Mouse (Mus musculus): ENCODE measurements around the gene Baz2a. TPM values are rescaled to one million over a fixed set of nuclear protein-coding genes. Genes with fewer than 3 reads are reported as not detected.
"Not testable (repeated sequence)": the region's sequence is repeated elsewhere in the genome, so short reads cannot be mapped to it uniquely, and the experiment has no call there.

The Baz2a gene
- polyA plus RNA-seq, 1 experiment from 2014 or later = 10.5 TPM

DNA sequence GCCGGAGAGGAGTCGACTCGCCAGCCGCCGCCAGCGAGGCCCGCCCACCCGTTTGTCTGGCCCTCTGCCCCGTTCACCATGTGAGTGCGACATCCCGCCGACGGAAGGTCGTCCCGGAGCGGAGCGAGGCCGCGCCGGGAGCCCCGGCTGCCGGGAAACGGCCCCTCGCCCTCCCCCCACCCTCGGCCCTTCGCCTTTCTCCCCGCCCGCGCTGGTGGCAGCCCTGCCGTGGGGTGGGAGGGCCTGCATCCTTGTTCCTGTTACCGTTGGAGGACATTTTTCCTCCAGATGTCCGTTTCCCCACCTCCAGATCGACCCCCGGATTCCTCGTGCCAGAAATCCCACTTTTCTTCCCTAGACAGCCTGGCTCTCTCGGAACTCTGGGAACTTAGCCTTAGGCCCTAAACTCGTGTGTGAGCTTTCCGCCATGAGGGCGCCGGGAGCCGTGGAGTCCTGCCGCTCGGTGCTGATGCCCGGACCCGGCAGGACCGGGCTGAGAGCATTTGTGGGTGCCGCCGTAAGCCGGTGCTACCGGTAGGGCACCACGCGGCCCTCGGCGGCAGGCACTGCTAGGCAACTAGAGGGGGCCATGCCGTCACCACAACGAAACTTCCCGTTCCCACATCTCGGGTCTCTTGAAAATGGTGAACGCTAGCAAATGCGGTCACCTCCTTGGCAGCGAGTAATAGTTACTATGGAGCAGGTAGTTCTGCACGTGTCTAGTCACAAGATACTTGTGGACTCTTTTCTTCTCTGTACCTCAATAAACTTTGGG, 32.0 kb upstream of the Baz2a start:
- H3K4me1 ChIP-seq = peaks cover 22% of the 10 kb centered on the region
- H3K27me3 ChIP-seq = no peaks in the 10 kb centered on the region
- peak overlapping the region; percentile 98 for H3K4me3 ChIP-seq
- peaks cover 22% of the 10 kb centered on the region for H3K36me3 ChIP-seq
- H3K9me3 ChIP-seq = no peaks in the 10 kb centered on the region
- ATAC-seq (ENCODE audit: low FRiP score, low read depth) = peak; percentile 30
- H3K4me2 ChIP-seq (replicated peaks) = peak overlapping the region; percentile 84
- under 1% methylated on average over 62 of the region's 62 CpGs for WGBS
- peak overlapping the region; percentile 99 for H3K27ac ChIP-seq
- peak overlapping the region; percentile 98 for H3K9ac ChIP-seq

DNA sequence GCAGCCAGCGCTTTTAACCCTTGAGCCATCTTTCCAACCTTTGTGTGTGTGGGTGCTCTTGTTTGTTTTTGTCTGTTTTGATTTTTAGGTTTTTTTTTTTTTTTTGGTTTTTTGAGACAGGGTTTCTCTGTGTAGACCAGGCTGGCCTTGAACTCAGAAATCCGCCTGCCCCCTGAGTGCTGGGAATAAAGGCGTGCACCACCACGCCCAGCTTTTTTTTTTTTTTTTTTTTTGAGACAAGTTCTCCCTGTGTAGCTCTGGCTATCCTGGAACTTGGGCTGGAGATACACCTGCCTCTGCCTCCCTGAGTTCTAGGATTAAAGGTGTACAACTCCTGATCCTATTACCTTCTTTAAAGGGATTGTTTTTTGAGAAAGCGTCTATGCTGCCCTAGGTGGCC, 30.3 kb upstream of the Baz2a start:
- WGBS = 90% methylated on average over 5 of the region's 5 CpGs

DNA sequence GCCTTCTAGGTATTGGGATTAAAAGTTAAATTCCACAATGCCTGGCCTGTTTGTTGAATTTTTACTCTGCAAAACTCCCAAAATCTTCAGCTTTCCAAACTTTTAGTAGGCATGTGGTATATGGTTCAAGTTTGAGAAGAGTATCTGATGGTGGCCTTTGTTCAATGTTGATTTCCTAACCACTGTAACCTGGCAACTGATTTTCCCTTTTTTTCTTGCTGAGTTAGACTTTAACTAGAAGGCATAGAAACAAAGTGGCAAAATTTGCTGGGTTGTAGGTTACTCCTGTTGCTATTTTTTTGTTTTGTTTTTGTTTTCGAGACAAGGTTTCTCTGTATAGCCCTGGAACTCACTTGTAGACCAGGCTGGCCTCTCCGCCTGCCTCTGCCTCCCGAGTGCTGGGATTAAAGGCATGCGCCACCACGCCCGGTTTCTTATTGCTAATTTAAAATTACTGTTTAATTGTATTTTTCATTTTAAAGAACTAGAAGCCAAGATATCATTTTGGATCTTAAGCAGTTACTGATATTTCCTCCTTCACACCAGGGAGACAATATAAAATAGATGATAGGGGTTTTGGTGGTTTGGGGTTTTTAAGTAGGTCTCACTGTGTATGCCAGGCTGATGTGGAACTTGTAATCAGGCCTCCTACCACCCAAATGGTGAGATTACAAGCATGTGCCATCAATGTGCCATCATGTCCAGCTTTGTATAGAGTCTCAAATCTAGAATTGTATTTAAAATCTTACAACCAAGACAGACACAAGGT, 29.0 kb upstream of the Baz2a start:
- no peak overlapping the region for H3K4me3 ChIP-seq
- no peak for ATAC-seq (ENCODE audit: low FRiP score, low read depth)
- H3K27ac ChIP-seq = no peak overlapping the region
- peaks cover 22% of the 10 kb centered on the region for H3K4me1 ChIP-seq
- H3K9ac ChIP-seq = no peak overlapping the region
- no peaks in the 10 kb centered on the region for H3K27me3 ChIP-seq
- peaks cover 27% of the 10 kb centered on the region for H3K36me3 ChIP-seq
- WGBS = 94% methylated on average over 6 of the region's 6 CpGs
- no peaks in the 10 kb centered on the region for H3K9me3 ChIP-seq
- H3K4me2 ChIP-seq (replicated peaks) = no peak overlapping the region

More for the DNA sequence above, 30.3 kb upstream of the Baz2a start:
- ATAC-seq (ENCODE audit: low FRiP score, low read depth) = no peak
- H3K9me3 ChIP-seq = no peaks in the 10 kb centered on the region
- H3K27me3 ChIP-seq = no peaks in the 10 kb centered on the region
- H3K36me3 ChIP-seq = peaks cover 22% of the 10 kb centered on the region
- peak overlapping the region; percentile 98 for H3K4me3 ChIP-seq
- peak overlapping the region; percentile 98 for H3K9ac ChIP-seq
- H3K4me2 ChIP-seq (replicated peaks) = peak overlapping the region; percentile 84
- H3K27ac ChIP-seq = no peak overlapping the region
- peaks cover 22% of the 10 kb centered on the region for H3K4me1 ChIP-seq

DNA sequence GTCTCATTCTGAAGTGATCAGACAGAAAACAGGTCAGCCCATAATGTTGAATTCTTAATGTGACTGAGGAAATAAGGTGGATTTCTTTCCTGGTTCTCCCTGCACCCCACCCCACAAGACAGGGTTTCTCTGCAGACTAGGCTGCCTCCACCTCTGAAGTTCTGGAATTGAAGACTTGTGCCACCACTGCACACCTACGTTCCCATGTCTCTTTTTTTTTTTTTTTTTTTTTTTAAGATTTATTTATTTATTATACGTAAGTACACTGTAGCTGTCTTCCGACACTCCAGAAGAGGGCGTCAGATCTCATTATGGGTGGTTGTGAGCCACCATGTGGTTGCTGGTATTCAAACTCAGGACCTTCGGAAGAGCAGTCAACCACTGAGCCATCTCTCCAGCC, 25.3 kb upstream of the Baz2a start:
- ATAC-seq (ENCODE audit: low FRiP score, low read depth) = no peak
- Histone ChIP-seq H3K9ac (no peak overlapping the region), H3K4me3 (no peak overlapping the region), H3K4me1 (0 out of 2 replicates have a peak, but pooled peaks cover 5% of the 10 kb centered on the region), H3K27ac (no peak overlapping the region), H3K27me3 (no peaks in the 10 kb centered on the region), H3K4me2 (replicated peaks) (no peak overlapping the region), H3K36me3 (peaks cover 52% of the 10 kb centered on the region), H3K9me3 (peaks cover 3% of the 10 kb centered on the region; the same call in 1 of the 2 replicates)
- WGBS = 85% methylated on average over 5 of the region's 5 CpGs

DNA sequence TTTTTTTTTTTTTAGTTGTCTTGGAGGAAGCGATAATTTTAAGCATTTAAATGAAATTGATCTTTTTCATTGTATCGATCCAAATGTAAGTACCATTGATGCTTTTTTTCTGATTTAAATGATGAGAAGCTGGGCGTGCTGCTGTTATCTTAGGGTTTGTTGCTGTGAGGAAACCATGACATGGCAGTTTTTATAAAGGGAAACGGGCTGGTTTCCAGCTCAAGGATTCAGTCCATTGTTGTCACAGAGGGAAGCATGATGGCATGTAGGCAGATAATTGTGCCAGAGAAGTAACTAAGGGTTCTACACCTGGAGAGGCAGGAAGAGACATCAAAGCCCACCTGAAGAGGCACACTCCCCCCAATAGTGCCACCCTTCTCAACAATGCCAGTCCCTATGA, 22.2 kb upstream of the Baz2a start:
- H3K9ac ChIP-seq = no peak overlapping the region
- no peaks in the 10 kb centered on the region for H3K27me3 ChIP-seq
- WGBS = 96% methylated on average over 4 of the region's 4 CpGs
- H3K4me2 ChIP-seq (replicated peaks) = no peak overlapping the region
- no peak for ATAC-seq (ENCODE audit: low FRiP score, low read depth)
- H3K4me3 ChIP-seq = no peak overlapping the region
- H3K9me3 ChIP-seq = peaks cover 3% of the 10 kb centered on the region; the same call in 1 of the 2 replicates
- H3K27ac ChIP-seq = no peak overlapping the region
- no peaks in the 10 kb centered on the region for H3K4me1 ChIP-seq
- peaks cover 61% of the 10 kb centered on the region for H3K36me3 ChIP-seq

DNA sequence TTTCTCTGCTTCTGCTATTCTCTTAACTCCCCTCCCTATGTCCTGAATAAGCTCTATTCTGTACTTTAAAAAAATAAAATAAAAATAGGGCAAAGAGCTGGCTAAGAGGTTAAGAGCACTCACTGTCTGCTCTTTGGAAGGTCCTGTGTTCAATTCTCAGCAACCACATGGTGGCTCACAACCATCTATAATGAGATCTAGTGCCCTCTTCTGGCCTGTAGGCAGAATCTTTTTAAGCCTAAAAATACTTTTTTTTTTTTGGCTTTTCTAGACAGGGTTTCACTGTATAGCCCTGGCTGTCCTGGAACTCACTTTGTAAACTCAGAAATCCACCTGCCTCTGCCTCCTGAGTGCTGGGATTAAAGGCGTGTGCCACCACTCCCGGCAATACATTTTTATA, 20.9 kb upstream of the Baz2a start:
- H3K27ac ChIP-seq; H3K9ac ChIP-seq; H3K4me1 ChIP-seq; H3K4me3 ChIP-seq; H3K4me2 ChIP-seq (replicated peaks); ATAC-seq (ENCODE audit: low FRiP score, low read depth); H3K9me3 ChIP-seq; H3K27me3 ChIP-seq: not testable (repeated sequence)
- 94% methylated on average over 2 of the region's 2 CpGs for WGBS
- H3K36me3 ChIP-seq = peaks cover 66% of the 10 kb centered on the region

DNA sequence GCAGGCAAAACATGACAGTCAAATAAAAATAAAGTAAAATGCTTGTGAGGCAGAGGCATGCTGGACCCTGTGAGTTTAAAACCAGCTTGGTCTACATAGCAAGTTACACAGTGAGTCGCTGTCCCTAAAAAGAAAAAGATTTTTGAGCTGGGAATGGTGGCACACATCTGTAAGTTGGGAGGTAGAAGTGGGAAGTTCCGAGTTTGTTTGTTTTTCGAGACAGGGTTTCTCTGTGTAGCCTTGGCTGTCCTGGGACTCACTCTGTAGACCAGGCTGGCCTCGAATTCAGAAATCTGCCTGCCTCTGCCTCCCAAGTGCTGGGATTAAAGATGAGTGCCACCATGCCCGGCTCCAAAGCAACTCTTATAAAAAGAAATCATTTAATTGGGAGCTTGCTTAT, 13.1 kb upstream of the Baz2a start:
- not testable (repeated sequence) for H3K9me3 ChIP-seq; H3K4me3 ChIP-seq; H3K9ac ChIP-seq; H3K4me2 ChIP-seq (replicated peaks); H3K4me1 ChIP-seq; H3K27ac ChIP-seq; H3K27me3 ChIP-seq; ATAC-seq (ENCODE audit: low FRiP score, low read depth)
- 87% methylated on average over 5 of the region's 5 CpGs for WGBS
- H3K36me3 ChIP-seq = peaks cover 32% of the 10 kb centered on the region

DNA sequence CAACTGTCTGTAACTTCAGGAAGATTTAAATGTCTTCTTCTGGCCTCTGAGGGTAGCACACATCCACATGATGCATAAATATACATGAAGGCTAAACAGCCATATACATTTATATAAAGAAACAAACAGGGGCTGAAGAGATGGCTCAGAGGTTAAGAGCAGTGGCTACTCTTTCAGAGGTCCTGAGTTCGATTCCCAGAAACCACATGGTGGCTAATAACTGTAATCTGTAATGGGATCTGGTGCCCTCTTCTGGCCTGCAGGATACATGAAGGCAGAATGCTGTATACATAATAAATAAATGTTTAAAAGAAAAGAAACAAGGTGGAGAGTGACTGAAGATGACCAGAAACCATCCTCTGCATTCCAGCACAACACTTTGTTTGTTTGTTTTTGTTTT, 10.9 kb upstream of the Baz2a start:
- H3K4me1 ChIP-seq = peaks cover 20% of the 10 kb centered on the region
- H3K36me3 ChIP-seq = peaks cover 31% of the 10 kb centered on the region
- H3K9me3 ChIP-seq = no peaks in the 10 kb centered on the region
- H3K27me3 ChIP-seq = no peaks in the 10 kb centered on the region
- no peak overlapping the region for H3K27ac ChIP-seq
- H3K4me2 ChIP-seq (replicated peaks) = no peak overlapping the region
- WGBS = 81% methylated on average over 1 of the region's 1 CpGs
- H3K9ac ChIP-seq = no peak overlapping the region
- no peak for ATAC-seq (ENCODE audit: low FRiP score, low read depth)
- no peak overlapping the region for H3K4me3 ChIP-seq

DNA sequence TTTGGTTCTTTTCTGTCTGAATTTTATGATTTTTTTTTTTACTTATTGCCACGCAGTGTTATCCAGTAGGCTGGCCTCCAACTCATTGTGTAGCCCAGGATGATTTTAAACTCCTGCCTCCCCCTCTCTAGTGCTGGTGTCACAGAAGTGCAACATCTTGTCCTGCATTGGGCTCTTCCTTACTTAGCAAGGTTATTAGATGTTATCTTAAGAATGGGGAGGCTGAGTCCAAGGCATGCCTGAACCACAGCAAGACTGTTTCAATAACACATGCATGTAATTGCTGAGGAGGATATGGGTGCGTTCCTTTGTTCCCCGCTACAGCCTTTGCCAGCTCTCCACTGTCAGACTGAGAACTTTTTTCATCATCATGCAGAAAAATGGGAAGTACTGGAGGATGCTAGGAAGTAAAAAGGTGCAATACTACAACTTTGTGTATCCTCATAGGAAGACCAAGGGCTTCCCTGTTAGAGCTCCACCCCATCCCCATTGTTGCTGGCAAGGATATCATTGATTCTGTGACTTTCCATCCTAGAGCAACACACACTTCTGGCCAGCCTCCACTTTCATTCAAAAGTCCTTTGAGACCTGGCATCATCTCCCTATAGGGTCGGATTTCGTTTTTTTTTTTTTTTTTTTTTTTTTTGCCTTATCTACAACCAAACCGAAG, 9.4 kb upstream of the Baz2a start:
- Histone ChIP-seq H3K9me3 (no peaks in the 10 kb centered on the region), H3K4me2 (replicated peaks) (peak overlapping the region; percentile 74), H3K4me1 (peaks cover 20% of the 10 kb centered on the region), H3K27me3 (no peaks in the 10 kb centered on the region), H3K27ac (no peak overlapping the region), H3K4me3 (peak overlapping the region; percentile 99), H3K36me3 (peaks cover 40% of the 10 kb centered on the region), H3K9ac (peak overlapping the region; percentile 76)
- 66% methylated on average over 6 of the region's 6 CpGs for WGBS
- ATAC-seq (ENCODE audit: low FRiP score, low read depth) = no peak

DNA sequence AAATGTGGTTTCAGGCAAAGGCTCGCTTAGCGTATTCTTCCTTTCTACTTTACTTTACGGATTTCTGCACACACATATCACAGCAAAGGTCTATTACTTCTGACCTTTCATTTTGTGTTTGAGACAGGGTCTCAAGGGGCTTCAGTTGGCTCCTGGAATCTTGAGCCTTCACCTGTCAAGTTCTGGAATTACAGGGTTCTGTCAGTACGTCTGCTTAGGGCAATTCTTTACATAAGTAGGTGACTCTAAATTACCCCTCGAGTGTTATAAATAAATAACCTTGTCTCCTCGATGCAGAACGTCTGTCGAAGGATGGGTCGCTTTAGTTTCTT, 8.9 kb upstream of the Baz2a start:
- Histone ChIP-seq H3K4me2 (replicated peaks) (peak overlapping the region; percentile 74), H3K36me3 (peaks cover 40% of the 10 kb centered on the region), H3K9ac (peak overlapping the region; percentile 76), H3K4me3 (peak overlapping the region; percentile 99), H3K27ac (peak overlapping the region; percentile 48; the same call in 1 of the 2 replicates), H3K9me3 (no peaks in the 10 kb centered on the region), H3K27me3 (no peaks in the 10 kb centered on the region), H3K4me1 (peaks cover 20% of the 10 kb centered on the region)
- 18% methylated on average over 9 of the region's 9 CpGs for WGBS
- no peak for ATAC-seq (ENCODE audit: low FRiP score, low read depth)

DNA sequence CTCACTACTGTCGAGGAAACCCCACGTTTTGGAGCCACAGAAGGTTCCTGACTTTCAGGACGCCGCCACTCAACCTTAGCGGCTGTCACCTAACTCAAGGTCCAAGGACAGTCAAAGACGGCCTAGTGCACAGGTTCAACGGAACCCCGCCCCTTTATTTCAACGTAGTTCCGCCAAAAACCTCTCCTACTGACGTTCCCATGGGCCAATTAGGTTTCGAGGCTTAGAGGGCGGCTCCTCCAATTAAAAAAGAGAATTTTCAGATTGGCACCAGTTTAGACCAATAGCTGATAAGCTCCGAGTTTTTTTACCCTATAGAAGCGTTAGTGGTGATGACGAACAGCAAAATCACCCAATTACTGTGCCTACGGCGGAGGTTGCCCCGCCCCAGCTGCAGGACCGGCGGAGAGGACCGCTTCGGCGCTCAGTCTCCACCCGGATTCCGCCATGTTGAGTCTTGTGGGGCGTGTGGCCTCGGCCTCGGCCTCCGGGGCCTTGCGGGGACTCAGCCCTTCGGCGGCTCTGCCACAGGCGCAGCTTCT, 8.4 kb upstream of the Baz2a start, which contains the start of gene Atp5b:
Gene Atp5b, plus strand, starts transcription at position 394 of the 542 bp plus-strand sequence.
- WGBS = under 1% methylated on average over 34 of the region's 34 CpGs
- Histone ChIP-seq H3K27me3 (no peaks in the 10 kb centered on the region), H3K4me2 (replicated peaks) (peak within 1 kb of the TSS; percentile 92), H3K9ac (peak within 1 kb of the TSS; percentile 98), H3K27ac (peak within 1 kb of the TSS; percentile 79; the same call in 1 of the 2 replicates), H3K4me3 (peak within 1 kb of the TSS; percentile 99), H3K36me3 (peaks cover 40% of the 10 kb centered on the region), H3K9me3 (no peaks in the 10 kb centered on the region), H3K4me1 (peaks cover 20% of the 10 kb centered on the region)
- ATAC-seq (ENCODE audit: low FRiP score, low read depth) = peak; percentile 98

DNA sequence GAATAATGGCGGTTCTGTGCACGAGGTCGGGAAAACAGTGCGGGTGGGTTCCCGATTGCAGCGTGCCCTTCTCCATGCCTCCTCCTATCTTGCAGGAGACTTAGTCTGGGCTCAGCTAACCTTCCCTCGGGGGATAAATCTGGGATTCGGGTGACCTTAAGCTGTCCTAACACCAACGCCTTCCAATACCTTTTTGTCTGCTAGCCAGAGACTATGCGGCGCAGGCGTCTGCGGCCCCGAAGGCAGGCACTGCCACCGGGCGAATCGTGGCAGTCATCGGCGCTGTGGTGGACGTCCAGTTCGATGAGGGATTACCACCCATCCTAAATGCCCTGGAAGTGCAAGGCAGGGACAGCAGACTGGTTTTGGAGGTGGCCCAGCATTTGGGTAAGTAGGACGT, 7.7 kb upstream of the Baz2a start:
- no peaks in the 10 kb centered on the region for H3K27me3 ChIP-seq
- H3K36me3 ChIP-seq = peaks cover 45% of the 10 kb centered on the region
- H3K4me3 ChIP-seq = peak overlapping the region; percentile 99
- WGBS = under 1% methylated on average over 22 of the region's 22 CpGs
- H3K27ac ChIP-seq = peak overlapping the region; percentile 79; the same call in 1 of the 2 replicates
- no peaks in the 10 kb centered on the region for H3K9me3 ChIP-seq
- peak; percentile 2; the same call in 1 of the 2 replicates for ATAC-seq (ENCODE audit: low FRiP score, low read depth)
- H3K4me1 ChIP-seq = peaks cover 20% of the 10 kb centered on the region
- H3K4me2 ChIP-seq (replicated peaks) = peak overlapping the region; percentile 92
- H3K9ac ChIP-seq = peak overlapping the region; percentile 98
